Mouse (Mus musculus): Measurements from ENCODE around the gene Oasl2.
"Not testable (repeated sequence)": the region's sequence is repeated elsewhere in the genome, so short reads cannot be mapped to it uniquely, and the experiment has no call there.

Gene Oasl2

GRCm38 (mm10) chr5:114896688-114897373 is at the start of gene Oasl2:
Gene Oasl2, plus strand, starts transcription at chr5:114896936.
- no peak for DNase-seq

DNA sequence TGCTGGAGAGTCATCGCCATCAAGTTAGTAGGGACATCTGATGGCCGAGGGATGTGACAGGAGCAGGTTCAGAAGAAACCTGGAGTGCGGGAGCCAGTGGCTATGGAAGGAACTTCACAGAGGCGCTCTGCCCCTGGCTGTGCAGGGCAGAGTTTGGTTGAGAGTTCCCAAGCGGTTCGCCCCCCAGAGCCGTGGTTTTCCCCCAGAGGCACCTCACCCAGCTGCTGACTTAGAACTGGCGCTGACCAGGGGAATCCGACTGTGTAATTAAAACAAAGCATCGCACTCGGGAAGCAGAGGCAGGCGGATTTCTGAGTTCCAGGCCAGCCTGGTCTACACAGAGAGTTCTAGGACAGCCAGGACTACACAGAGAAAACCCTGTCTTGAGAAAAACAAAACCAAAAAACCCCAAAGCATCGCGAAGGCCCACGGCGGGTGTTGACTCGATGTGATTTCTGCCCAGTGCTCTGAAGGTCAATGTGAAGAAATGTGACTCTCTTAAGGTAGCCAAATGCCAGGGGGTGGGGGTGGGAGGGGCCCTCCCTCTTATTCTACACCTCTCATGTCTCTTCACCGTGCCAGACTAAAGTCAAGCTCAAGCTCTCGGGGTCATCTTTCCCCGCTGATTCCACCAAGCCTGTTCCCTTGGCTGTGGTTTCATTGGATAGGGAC is 45.0 kb upstream of the Oasl2 start:
- no peak for DNase-seq

DNA sequence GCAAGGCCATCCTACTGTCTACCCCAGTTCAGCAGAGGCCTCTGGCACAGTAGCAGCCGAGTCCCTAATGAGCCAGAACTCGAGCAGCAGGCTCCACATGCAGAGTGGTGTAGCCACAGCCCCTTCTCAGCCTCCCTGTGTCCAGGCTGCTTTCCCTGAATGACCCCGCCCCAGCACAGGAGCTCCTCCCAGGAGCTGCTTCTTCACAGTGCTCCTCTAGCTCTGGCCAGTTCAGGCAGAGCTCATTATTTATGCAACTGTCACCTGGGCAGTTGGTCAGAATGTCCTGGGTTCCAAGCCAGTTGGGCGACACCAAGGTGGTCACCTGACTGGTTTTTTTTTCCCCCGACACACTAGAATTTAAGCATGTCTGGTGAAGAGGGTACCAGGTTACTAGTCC is 43.4 kb upstream of the Oasl2 start, which contains the start of gene 4930519G04Rik:
4930519G04Rik (plus strand) TSS at position 301 of the 400 bp plus-strand sequence.
- not testable (repeated sequence) for DNase-seq

- DNase-seq, result no peak
Measured at GRCm38 (mm10) chr5:114858582-114858981, 38.2 kb upstream of the Oasl2 start, which contains the start of gene Gm9936. Gene Gm9936, minus strand, starts transcription at chr5:114858682.

DNA sequence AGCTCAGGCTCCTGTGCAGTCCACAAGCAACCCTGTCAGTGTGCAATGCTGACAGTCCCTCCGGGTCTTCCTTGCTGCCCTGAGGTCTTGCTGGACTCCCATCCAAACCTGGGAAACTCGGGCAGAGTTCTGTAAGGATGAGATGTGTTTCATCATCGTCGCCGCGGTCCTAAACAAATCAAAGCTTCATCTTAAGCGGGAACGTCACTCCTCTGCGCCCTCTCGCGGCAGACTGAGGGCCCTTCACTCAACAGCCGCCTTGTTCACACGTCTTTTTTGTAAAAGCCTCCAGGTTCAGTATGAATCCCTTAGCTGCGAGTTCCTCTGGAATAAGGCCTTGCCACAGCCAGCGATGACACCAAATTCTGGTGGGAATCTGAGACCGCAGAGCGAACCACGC is 37.5 kb upstream of the Oasl2 start:
- DNase-seq, result peak; percentile 72

DNA sequence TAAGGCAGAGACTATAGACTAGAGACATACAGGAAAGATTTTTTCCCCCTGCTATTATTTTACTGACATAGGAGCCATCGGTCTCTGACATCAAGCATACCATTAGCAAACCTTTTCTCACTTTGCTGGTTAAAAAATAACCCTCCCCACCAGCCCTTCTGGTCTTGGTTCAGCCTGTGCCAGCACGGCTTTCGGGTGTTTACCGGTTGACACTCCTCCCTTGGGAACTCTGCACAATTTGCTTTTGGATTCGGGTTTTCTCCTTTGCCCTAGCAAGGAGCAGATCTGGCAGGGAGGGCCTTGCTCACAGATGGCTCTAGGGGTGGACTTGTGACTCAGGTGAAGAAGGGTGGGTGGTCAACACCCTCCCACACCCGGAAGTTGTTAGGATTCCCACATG is 35.0 kb upstream of the Oasl2 start:
- DNase-seq, result no peak

- no peak for DNase-seq
Measured at GRCm38 (mm10) chr5:114864813-114865212, 31.9 kb upstream of the Oasl2 start.

- no peak for DNase-seq
Measured at GRCm38 (mm10) chr5:114865279-114865678, 31.5 kb upstream of the Oasl2 start.

DNA sequence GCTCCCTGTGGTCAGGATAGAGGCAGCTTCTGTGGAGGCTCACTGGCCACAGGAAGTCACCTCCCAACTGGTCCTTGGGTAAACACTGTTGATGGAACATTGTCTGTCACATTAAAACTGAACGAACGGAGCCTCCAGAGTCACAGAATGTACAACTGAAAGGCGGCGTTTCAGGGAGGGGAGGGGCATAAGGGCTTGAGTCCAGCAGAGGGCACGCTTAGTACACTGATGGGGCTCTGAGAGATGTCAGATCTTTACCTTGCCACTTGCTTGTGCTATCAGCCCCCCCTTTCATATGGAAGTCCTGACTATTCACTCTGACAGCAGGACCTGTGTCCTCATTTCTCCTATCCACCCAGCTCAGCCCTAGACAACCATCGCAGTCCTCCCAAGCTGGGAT is 20.9 kb upstream of the Oasl2 start:
- no peak for DNase-seq

- DNase-seq, result no peak
Measured at GRCm38 (mm10) chr5:114876331-114876730, 20.4 kb upstream of the Oasl2 start.

- no peak for DNase-seq
Measured at GRCm38 (mm10) chr5:114877487-114877886, 19.2 kb upstream of the Oasl2 start.

GRCm38 (mm10) chr5:114879399-114879798 is 17.3 kb upstream of the Oasl2 start:
- no peak for DNase-seq

DNA sequence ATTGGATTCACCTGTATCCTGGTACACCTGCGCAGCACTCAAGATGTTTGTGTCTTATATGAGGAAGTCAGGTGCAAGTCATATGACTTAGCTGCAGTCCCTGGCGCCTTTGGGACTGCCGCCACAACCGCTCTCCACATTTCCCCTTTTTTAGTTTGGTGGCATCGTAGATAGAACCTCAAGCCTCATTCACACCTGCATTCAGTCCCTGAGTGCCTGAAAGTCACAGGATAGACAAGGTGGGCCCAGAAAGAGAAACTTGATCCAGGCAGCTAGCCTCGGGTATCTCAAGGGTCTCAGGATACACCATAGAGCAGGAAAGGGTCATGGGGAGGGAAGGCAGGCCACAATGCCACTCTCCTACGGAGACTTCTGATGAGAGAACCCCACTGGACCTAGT is 14.4 kb upstream of the Oasl2 start:
- not testable (repeated sequence) for DNase-seq

- DNase-seq, result no peak
Measured at GRCm38 (mm10) chr5:114883022-114883421, 13.7 kb upstream of the Oasl2 start.

GRCm38 (mm10) chr5:114886801-114887200 is 9.9 kb upstream of the Oasl2 start:
- DNase-seq, result no peak

DNA sequence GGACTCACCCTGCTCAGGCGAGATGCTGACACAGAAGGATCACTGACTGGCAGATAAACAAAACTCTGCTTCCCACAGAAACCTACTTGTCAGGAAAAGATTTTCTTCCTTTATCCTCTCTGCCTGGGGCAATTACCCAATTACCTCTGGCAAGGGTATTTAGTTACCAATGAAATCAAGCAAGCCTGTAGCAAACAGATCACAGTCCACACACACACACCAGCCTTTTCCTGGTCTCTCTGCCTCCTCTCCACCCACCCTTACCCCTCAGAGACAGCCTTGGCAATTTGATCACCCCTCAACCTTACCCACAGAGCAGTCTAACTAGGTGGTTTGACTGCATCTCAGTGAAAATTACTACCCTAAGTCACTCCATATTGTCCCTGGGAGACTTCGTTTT is 7.7 kb upstream of the Oasl2 start:
- no peak for DNase-seq

GRCm38 (mm10) chr5:114895542-114895941 is 1.2 kb upstream of the Oasl2 start:
- no peak for DNase-seq

- no peak for DNase-seq
Measured at GRCm38 (mm10) chr5:114897374-114897793, 648 bp downstream of the Oasl2 start.

GRCm38 (mm10) chr5:114898857-114899256 is 2.1 kb downstream of the Oasl2 start:
- DNase-seq, result no peak

DNA sequence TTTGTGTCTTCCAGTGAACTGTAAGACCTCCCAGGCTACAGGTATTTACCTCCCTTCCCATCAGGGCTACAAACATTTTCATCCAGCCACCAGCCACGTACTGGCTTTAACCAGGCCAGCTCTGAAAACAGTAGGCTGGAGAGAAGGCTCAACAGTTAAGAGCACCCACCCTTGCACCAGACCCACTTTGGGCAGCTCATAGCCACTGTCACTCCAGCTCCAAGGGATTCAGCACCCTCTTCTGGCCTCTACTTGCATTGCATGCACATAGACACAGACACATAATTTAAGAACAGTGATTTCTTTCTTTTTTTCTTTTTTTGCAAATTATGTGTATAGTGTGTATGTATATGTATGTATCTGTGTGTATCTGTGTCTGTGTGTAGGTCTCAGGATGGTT is 5.7 kb downstream of the Oasl2 start:
- DNase-seq, result no peak

GRCm38 (mm10) chr5:114908598-114909305 is 12.0 kb downstream of the Oasl2 start:
- no peak for DNase-seq

DNA sequence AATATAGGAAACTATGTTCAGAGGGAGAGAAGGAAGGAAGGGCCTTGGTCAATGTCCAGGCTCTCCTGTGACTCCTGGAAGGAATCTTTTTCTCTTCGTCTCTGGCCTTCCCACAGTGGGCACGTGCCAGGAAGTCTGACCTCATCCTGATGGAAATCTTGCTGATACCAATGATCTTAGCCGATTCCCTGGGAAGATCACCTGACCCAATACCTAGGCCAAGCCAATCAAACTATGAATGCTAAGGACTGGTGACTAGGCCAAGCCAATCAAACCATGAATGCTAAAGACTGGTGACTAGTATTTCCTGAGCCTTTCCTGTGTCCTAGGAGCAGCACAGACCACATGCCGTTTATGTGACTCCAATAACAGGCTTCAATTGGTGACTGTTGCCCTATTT is 16.9 kb downstream of the Oasl2 start:
- no peak for DNase-seq

GRCm38 (mm10) chr5:114914855-114915254 is 18.1 kb downstream of the Oasl2 start:
- peak; percentile 64 for DNase-seq

- no peak for DNase-seq
Measured at GRCm38 (mm10) chr5:114915854-114916253, 19.1 kb downstream of the Oasl2 start.

Measured in right cerebral cortex, adult 18-20 months (tissue).